Mouse (Mus musculus): ENCODE data around the gene Morc2a.
"Not testable (repeated sequence)": the region's sequence is repeated elsewhere in the genome, so short reads cannot be mapped to it uniquely, and the experiment has no call there.

DNA sequence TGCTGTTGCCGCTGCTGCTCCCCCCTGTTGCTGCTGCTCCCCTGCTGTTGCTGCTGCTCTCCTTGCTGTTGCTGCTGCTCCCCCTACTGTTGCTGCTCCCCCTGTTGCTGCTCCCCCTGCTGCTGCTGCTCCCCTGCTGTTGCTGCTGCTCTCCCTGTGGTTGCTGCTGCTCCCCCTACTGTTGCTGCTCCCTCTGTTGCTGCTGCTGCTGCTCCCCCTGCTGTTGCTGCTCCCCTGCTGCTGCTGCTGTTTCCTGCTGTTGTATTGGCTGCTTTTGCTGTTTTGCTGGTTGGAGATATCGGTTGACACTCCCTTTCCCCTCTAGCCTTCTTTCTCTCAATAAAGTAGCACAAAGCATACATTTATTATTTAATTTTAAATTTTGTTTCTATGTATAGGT is 46.3 kb upstream of the Morc2a start:
- TF ChIP-seq CTCF (conservative IDR thresholded peaks at IDR 0.05; ENCODE audit: low read length): 0 out of 2 replicates have a peak, but pooled peaks have one; percentile 7
- TF ChIP-seq NANOG (IDR thresholded peaks at IDR 0.05; ENCODE audit: borderline replicate concordance, low read length): not testable (repeated sequence)
